Mouse (Mus musculus) stomach, embryonic 15.5 days (tissue): ENCODE results near the gene Dcp1a. TPM values are rescaled to one million over a fixed set of nuclear protein-coding genes. Genes with fewer than 3 reads are reported as not detected.
A peak's percentile ranks its signal among the peaks of the same experiment; 100 is the strongest.

Experiments used
- ATAC-seq: fragments of 200-750 bp; cut with Nextera tagmentation; 2 replicates; pipeline ENCODE4 v1.8.0; 2017; ENCODE audit warnings: low read depth, moderate number of reproducible peaks, moderate TSS enrichment; ENCODE audit not compliant: insufficient read depth, low FRiP score
- H3K27ac ChIP-seq: fragments of 300-500 bp; sonication (generic); 2 replicates; pipeline ENCODE4 v1.5.1; 2015; ENCODE audit warnings: mild to moderate bottlenecking, inconsistent platforms
- H3K27me3 ChIP-seq: fragments of 300-500 bp; sonication (generic); replicated peaks from 2 replicates; pipeline ENCODE4 v1.6.1; 2015; ENCODE audit warnings: inconsistent platforms
- H3K36me3 ChIP-seq: fragments of 300-500 bp; sonication (generic); 2 replicates; pipeline ENCODE4 v1.6.1; 2015; ENCODE audit warnings: inconsistent platforms
- H3K4me1 ChIP-seq: fragments of 300-500 bp; sonication (generic); 2 replicates; pipeline ENCODE4 v1.6.1; 2015; ENCODE audit warnings: inconsistent platforms
- H3K4me2 ChIP-seq: fragments of 300-500 bp; sonication (generic); 2 replicates; pipeline ENCODE4 v1.6.1; 2015; ENCODE audit warnings: mild to moderate bottlenecking, inconsistent platforms
- H3K4me3 ChIP-seq: fragments of 300-500 bp; sonication (generic); replicated peaks from 2 replicates; pipeline ENCODE4 v1.5.1; 2015; ENCODE audit warnings: inconsistent platforms
- H3K9ac ChIP-seq: fragments of 300-500 bp; sonication (generic); 2 replicates; pipeline ENCODE4 v1.6.1; 2015; ENCODE audit warnings: inconsistent platforms
- H3K9me3 ChIP-seq: fragments of 300-500 bp; sonication (generic); 2 replicates; pipeline ENCODE4 v1.6.1; 2016; ENCODE audit warnings: inconsistent platforms
- WGBS: fragments of 180-500 bp; shearing (Covaris S2); methylation state at CpG from one replicate; pipeline ENCODE4 v1.1.7; 2015; 5-methylcytosine and 5-hydroxymethylcytosine counted together
- polyA plus RNA-seq: library from polyadenylated mRNA; unstranded; fragments of >200 nt; fragmentation: Nextera tagmentation; extraction: Ambion mirVana; gene quantifications from 2 replicates; pipeline ENCODE4 v1.2.1, GENCODE M21; 2015

The Dcp1a gene
- polyA plus RNA-seq, 1 experiment from 2014 or later: 21.4 TPM

DNA sequence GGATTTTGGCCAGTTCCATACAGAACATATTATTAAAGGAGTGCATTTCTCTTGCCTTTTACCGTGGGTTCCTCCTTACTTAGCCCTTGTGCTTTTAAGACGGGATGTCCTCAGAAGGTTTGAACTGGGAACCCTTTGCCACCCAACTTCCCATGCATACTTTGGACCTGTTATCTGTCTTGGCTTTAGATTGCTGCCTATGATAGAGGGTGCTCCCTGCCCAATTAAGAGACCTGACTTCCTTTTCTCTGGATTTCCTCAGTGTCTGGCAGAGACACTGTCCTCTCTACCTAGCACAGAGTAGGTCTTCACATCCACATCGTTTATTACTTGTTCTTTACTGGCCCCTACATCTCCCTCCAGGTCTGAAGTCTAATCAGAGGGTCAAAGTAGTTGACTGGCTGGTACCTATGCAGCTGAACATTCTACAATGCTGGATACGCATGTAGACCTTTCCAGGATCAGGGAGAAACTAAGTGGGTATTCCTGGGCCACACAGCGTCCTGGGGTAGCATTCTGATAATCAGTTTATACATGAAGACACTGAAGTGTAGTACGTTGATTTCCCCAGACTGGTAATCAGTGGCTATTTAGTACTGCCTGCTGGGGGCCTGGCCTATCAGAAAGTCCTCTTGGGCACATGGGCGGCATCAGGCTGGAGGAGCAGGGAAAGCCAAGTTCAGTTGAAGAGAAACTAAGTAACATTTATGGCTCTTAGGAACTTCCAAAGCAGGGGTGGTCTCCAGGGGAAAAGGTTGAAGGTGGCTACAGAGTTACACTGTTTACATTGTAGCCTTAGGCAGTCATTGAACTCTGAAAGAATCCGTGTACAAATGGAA is 71.1 kb downstream of the Dcp1a start:
- Histone ChIP-seq H3K4me2 (peak overlapping the region; percentile 78), H3K9ac (peak overlapping the region; percentile 76; the same call in 1 of the 2 replicates), H3K36me3 (no peaks in the 10 kb centered on the region), H3K27me3 (no peaks in the 10 kb centered on the region), H3K27ac (0 out of 2 replicates have a peak overlapping the region, but pooled peaks have one; percentile 93), H3K4me1 (peaks cover 31% of the 10 kb centered on the region), H3K9me3 (no peaks in the 10 kb centered on the region), H3K4me3 (peak overlapping the region; percentile 80)
- WGBS: 23% methylated on average over 8 of the region's 8 CpGs
- no peak for ATAC-seq

- Histone ChIP-seq H3K9me3 (no peaks in the 10 kb centered on the region), H3K27ac (no peak overlapping the region), H3K9ac (no peak overlapping the region), H3K4me2 (peak overlapping the region; percentile 78), H3K4me1 (peaks cover 31% of the 10 kb centered on the region), H3K4me3 (peak overlapping the region; percentile 80), H3K27me3 (no peaks in the 10 kb centered on the region), H3K36me3 (peaks cover 6% of the 10 kb centered on the region; the same call in 1 of the 2 replicates)
- ATAC-seq: no peak
- WGBS: 57% methylated on average over 5 of the region's 5 CpGs
Observed at GRCm38 (mm10) chr14:30551509-30551908, 72.2 kb downstream of the Dcp1a start.

GRCm38 (mm10) chr14:30551981-30552380 is 72.6 kb downstream of the Dcp1a start:
- Histone ChIP-seq H3K4me3 (no peak overlapping the region), H3K27me3 (no peaks in the 10 kb centered on the region), H3K4me2 (no peak overlapping the region), H3K36me3 (peaks cover 6% of the 10 kb centered on the region; the same call in 1 of the 2 replicates), H3K4me1 (peaks cover 31% of the 10 kb centered on the region), H3K9me3 (no peaks in the 10 kb centered on the region), H3K9ac (no peak overlapping the region), H3K27ac (no peak overlapping the region)
- WGBS: 80% methylated on average over 2 of the region's 2 CpGs
- no peak for ATAC-seq

GRCm38 (mm10) chr14:30553185-30553584 is 73.8 kb downstream of the Dcp1a start:
- no peak for ATAC-seq
- 81% methylated on average over 4 of the region's 4 CpGs for WGBS
- Histone ChIP-seq H3K36me3 (peaks cover 9% of the 10 kb centered on the region; the same call in 1 of the 2 replicates), H3K9me3 (no peaks in the 10 kb centered on the region), H3K4me2 (no peak overlapping the region), H3K27me3 (no peaks in the 10 kb centered on the region), H3K27ac (no peak overlapping the region), H3K9ac (no peak overlapping the region), H3K4me1 (peaks cover 32% of the 10 kb centered on the region), H3K4me3 (no peak overlapping the region)

- H3K4me1 ChIP-seq: peaks cover 11% of the 10 kb centered on the region; the same call in 1 of the 2 replicates
- peaks cover 37% of the 10 kb centered on the region for H3K36me3 ChIP-seq
- no peak overlapping the region for H3K4me3 ChIP-seq
- no peak overlapping the region for H3K9ac ChIP-seq
- no peaks in the 10 kb centered on the region for H3K27me3 ChIP-seq
- ATAC-seq: no peak
- no peak overlapping the region for H3K4me2 ChIP-seq
- no peaks in the 10 kb centered on the region for H3K9me3 ChIP-seq
- no peak overlapping the region for H3K27ac ChIP-seq
- WGBS: 94% methylated on average over 2 of the region's 2 CpGs
Observed at GRCm38 (mm10) chr14:30556651-30557050, 77.3 kb downstream of the Dcp1a start.

DNA sequence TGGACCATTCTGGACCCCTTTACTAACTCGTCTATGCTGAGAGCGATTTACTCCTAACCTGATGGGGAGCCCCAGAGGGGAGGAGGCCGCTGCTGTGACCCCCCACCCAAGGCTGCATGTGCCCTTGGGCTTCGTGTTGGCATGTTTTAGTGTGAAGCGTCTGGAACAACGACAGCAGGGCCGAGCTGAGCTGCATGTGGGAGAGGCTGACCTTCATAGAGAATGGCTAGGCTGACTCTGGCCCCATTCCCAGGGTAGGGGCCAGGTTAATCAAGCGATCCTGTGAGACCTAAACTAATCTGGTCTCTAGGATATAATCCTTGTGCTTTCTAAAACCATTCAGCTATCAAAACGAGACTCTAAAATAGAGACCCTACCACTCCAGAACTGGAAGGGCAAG is 78.4 kb downstream of the Dcp1a start:
- no peak overlapping the region for H3K9ac ChIP-seq
- H3K4me3 ChIP-seq: no peak overlapping the region
- H3K36me3 ChIP-seq: peaks cover 37% of the 10 kb centered on the region
- H3K27ac ChIP-seq: peak overlapping the region; percentile 62
- no peak for ATAC-seq
- no peak overlapping the region for H3K4me2 ChIP-seq
- H3K9me3 ChIP-seq: no peaks in the 10 kb centered on the region
- H3K4me1 ChIP-seq: peaks cover 10% of the 10 kb centered on the region; the same call in 1 of the 2 replicates
- WGBS: 70% methylated on average over 9 of the region's 9 CpGs
- H3K27me3 ChIP-seq: no peaks in the 10 kb centered on the region

- Histone ChIP-seq H3K27me3 (no peaks in the 10 kb centered on the region), H3K4me1 (peaks cover 6% of the 10 kb centered on the region; the same call in 1 of the 2 replicates), H3K9ac (no peak overlapping the region), H3K4me3 (no peak overlapping the region), H3K4me2 (no peak overlapping the region), H3K9me3 (no peaks in the 10 kb centered on the region), H3K27ac (no peak overlapping the region), H3K36me3 (peaks cover 37% of the 10 kb centered on the region)
- 84% methylated on average over 17 of the region's 17 CpGs for WGBS
- ATAC-seq: no peak
Observed at GRCm38 (mm10) chr14:30559321-30559850, 80.1 kb downstream of the Dcp1a start.

- Histone ChIP-seq H3K4me3 (no peak overlapping the region), H3K4me1 (peaks cover 6% of the 10 kb centered on the region; the same call in 1 of the 2 replicates), H3K9me3 (no peaks in the 10 kb centered on the region), H3K36me3 (peaks cover 49% of the 10 kb centered on the region), H3K4me2 (no peak overlapping the region), H3K27me3 (no peaks in the 10 kb centered on the region), H3K9ac (no peak overlapping the region), H3K27ac (peak overlapping the region; percentile 57; the same call in 1 of the 2 replicates)
- no peak for ATAC-seq
- 91% methylated on average over 13 of the region's 13 CpGs for WGBS
Observed at GRCm38 (mm10) chr14:30560803-30561389, 81.6 kb downstream of the Dcp1a start.

DNA sequence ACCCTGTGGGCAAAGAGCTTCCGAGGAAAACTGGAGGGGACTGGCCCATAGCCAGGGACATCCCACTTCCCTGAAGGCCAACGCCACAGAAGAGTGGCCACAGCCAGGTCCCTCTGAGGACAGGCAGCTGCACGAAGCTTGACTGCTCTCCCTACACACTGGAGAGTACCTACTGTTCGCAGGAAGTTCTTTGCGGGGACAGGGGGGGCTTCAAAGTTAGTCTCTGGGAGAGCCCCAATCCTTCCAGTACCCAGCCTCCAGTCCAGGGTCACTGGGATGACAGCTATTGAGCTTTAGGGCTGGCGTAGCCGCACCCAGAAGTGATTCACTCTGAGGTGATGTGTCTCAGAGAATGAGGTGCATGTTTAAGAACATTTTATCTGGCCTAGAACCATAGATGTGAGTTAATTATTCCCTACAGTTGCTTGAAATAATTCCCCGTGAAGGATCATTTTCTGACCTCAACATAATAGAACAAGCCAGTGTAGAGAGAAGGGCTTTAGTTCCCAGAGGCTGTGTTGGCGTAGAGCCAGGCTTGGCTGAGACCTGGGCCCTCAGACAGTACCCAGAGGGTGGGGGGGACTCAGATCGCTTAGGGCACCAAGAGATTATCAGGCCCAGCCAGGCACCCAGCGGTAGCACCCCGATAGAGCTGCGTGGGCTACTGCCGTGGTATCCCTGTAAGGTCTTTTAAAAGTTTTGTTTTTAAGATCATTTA is 82.3 kb downstream of the Dcp1a start:
- H3K36me3 ChIP-seq: peaks cover 52% of the 10 kb centered on the region
- 72% methylated on average over 14 of the region's 14 CpGs for WGBS
- H3K4me3 ChIP-seq: no peak overlapping the region
- ATAC-seq: peak; percentile 84
- no peaks in the 10 kb centered on the region for H3K27me3 ChIP-seq
- no peak overlapping the region for H3K4me2 ChIP-seq
- peak overlapping the region; percentile 57 for H3K27ac ChIP-seq
- no peak overlapping the region for H3K9ac ChIP-seq
- peaks cover 6% of the 10 kb centered on the region; the same call in 1 of the 2 replicates for H3K4me1 ChIP-seq
- no peaks in the 10 kb centered on the region for H3K9me3 ChIP-seq

GRCm38 (mm10) chr14:30562343-30562742 is 83.0 kb downstream of the Dcp1a start:
- H3K9ac ChIP-seq: no peak overlapping the region
- no peak for ATAC-seq
- no peak overlapping the region for H3K4me2 ChIP-seq
- H3K9me3 ChIP-seq: no peaks in the 10 kb centered on the region
- H3K27ac ChIP-seq: no peak overlapping the region
- H3K27me3 ChIP-seq: no peaks in the 10 kb centered on the region
- H3K36me3 ChIP-seq: peaks cover 58% of the 10 kb centered on the region
- H3K4me1 ChIP-seq: peaks cover 4% of the 10 kb centered on the region; the same call in 1 of the 2 replicates
- no peak overlapping the region for H3K4me3 ChIP-seq

DNA sequence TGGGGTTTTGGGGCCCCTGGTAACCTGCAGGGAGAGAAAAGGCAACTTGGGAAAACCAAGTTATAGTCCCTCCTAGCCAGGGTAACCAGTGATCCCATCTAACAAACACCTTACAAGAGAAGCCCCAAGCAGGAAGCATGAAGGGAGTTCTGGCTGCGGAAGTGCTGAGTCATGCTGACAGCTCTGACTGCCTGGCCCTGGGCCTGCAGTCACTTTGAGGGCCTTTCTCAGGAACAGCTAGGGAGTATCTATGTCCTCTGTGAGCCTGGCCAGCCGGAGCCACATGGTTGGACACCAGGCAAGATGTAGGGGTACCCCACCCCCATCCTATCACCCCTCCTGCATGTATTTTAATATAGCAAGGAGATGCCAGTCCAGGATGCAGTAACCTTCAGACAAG is 85.1 kb downstream of the Dcp1a start:
- 87% methylated on average over 2 of the region's 2 CpGs for WGBS
- H3K9ac ChIP-seq: no peak overlapping the region
- no peak overlapping the region for H3K4me2 ChIP-seq
- H3K9me3 ChIP-seq: no peaks in the 10 kb centered on the region
- H3K36me3 ChIP-seq: peaks cover 64% of the 10 kb centered on the region
- no peaks in the 10 kb centered on the region for H3K4me1 ChIP-seq
- no peak overlapping the region for H3K27ac ChIP-seq
- H3K27me3 ChIP-seq: no peaks in the 10 kb centered on the region
- ATAC-seq: no peak; the same call in 1 of the 2 replicates
- H3K4me3 ChIP-seq: no peak overlapping the region
